Mouse (Mus musculus): ENCODE results near the gene Frmd8. TPM values are rescaled to one million over a fixed set of nuclear protein-coding genes. Genes with fewer than 3 reads are reported as not detected.

The Frmd8 gene
- total and polyA plus RNA-seq, 3 experiments, result 22.8 to 34.4 TPM; not detected in 1

- Histone ChIP-seq H3K36me3 (ENCODE audit: control insufficient read depth in 1 of 2, insufficient read depth in 2 of 2, low read length in 2 of 2) (peaks cover 0 to 12% of the 10 kb centered on the region in 2 experiments; a peak in 2 of 4 replicates), H3K9ac (ENCODE audit: control insufficient read depth, low read depth, low read length, poor library complexity, severe bottlenecking) (peak overlapping the region; percentile 91), H3K27ac (ENCODE audit: control insufficient read depth, low read depth, low read length) (peak overlapping the region; percentile 92), H3K79me2 (ENCODE audit: control insufficient read depth, insufficient read depth, low read length, poor library complexity) (peaks cover 35% of the 10 kb centered on the region), H3K4me3 (ENCODE audit: control insufficient read depth in 1 of 2, insufficient read depth in 1 of 2, low read depth in 2 of 2, low read length in 2 of 2) (peak overlapping the region; percentile 39 to 64), H3K4me1 (ENCODE audit: control insufficient read depth in 1 of 2, insufficient read depth in 2 of 2, low read length in 2 of 2) (peaks cover 0 to 28% of the 10 kb centered on the region in 2 experiments; a peak in 3 of 4 replicates), H3K27me3 (ENCODE audit: control insufficient read depth in 1 of 2, insufficient read depth in 2 of 2, low read length in 2 of 2) (no peaks in the 10 kb centered on the region), H3K9me3 (replicated peaks; ENCODE audit: insufficient read depth, low read length) (no peaks in the 10 kb centered on the region)
- TF ChIP-seq ZNF384 (IDR thresholded peaks at IDR 0.05; ENCODE audit: low read depth, low read length) (no peak), MYC (IDR thresholded peaks at IDR 0.05; ENCODE audit: low read depth, low read length) (0 out of 2 replicates have a peak, but pooled peaks have one; percentile 37), USF1 (IDR thresholded peaks at IDR 0.05; ENCODE audit: low read depth, low read length) (no peak), TBP (IDR thresholded peaks at IDR 0.05; ENCODE audit: low read depth, low read length) (no peak), CTCF (IDR thresholded peaks at IDR 0.05 in 2 of 3, conservative IDR thresholded peaks at IDR 0.05 in 1 of 3; ENCODE audit: control insufficient read depth in 1 of 3, insufficient read depth in 1 of 3, low read depth in 2 of 3, low read length in 3 of 3, poor library complexity in 1 of 3, severe bottlenecking in 1 of 3) (no peak), MXI1 (IDR thresholded peaks at IDR 0.05; ENCODE audit: low read depth, low read length) (0 out of 2 replicates have a peak, but pooled peaks have one; percentile 19), GATA1 (IDR thresholded peaks at IDR 0.05; ENCODE audit: low read depth, low read length) (no peak), CHD1 (IDR thresholded peaks at IDR 0.05; ENCODE audit: low read depth, low read length) (peak; percentile 98; the same call in 1 of the 2 replicates), MAFK (IDR thresholded peaks at IDR 0.05; ENCODE audit: borderline replicate concordance, low read depth, low read length) (no peak), EP300 (IDR thresholded peaks at IDR 0.05; ENCODE audit: low read depth in 1 of 2, low read length in 2 of 2) (peak in 1 of 2 experiments; percentile 35; a peak in 2 of 4 replicates), NRF1 (IDR thresholded peaks at IDR 0.05; ENCODE audit: insufficient read depth, low read depth, low read length, poor library complexity, severe bottlenecking) (no peak), NELFE (IDR thresholded peaks at IDR 0.05; ENCODE audit: low read depth, low read length) (0 out of 2 replicates have a peak, but pooled peaks have one; percentile 37), E2F4 (IDR thresholded peaks at IDR 0.05; ENCODE audit: borderline replicate concordance, low read depth, low read length) (no peak), TCF12 (IDR thresholded peaks at IDR 0.05; ENCODE audit: low read depth, low read length) (0 out of 2 replicates have a peak, but pooled peaks have one; percentile 12), RCOR1 (IDR thresholded peaks at IDR 0.05; ENCODE audit: low read depth, low read length) (no peak), POLR2AphosphoS2 (IDR thresholded peaks at IDR 0.05; ENCODE audit: low read length) (peak; percentile 12; the same call in 1 of the 2 replicates), POLR2AphosphoS5 (IDR thresholded peaks at IDR 0.05; ENCODE audit: borderline replicate concordance, low read depth, low read length) (no peak)
- peak; percentile 65 for DNase-seq (ENCODE audit: low read depth, low spot score)
These were observed 70.6 kb downstream of the Frmd8 start for GRCm38 (mm10) chr19:5804371-5804899.

- H3K9me3 ChIP-seq (replicated peaks; ENCODE audit: insufficient read depth, low read length), result no peaks in the 10 kb centered on the region
- H3K9ac ChIP-seq (ENCODE audit: control insufficient read depth, low read depth, low read length, poor library complexity, severe bottlenecking), result peak overlapping the region; percentile 91
- peak overlapping the region; percentile 92 for H3K27ac ChIP-seq (ENCODE audit: control insufficient read depth, low read depth, low read length)
- DNase-seq (ENCODE audit: low read depth, low spot score), result no peak
- H3K4me3 ChIP-seq (ENCODE audit: control insufficient read depth in 1 of 2, insufficient read depth in 1 of 2, low read depth in 2 of 2, low read length in 2 of 2), result peak overlapping the region; percentile 39 to 64
- H3K79me2 ChIP-seq (ENCODE audit: control insufficient read depth, insufficient read depth, low read length, poor library complexity), result peaks cover 38% of the 10 kb centered on the region
- TF ChIP-seq MXI1 (IDR thresholded peaks at IDR 0.05; ENCODE audit: low read depth, low read length) (peak; percentile 61; the same call in 1 of the 2 replicates), MAZ (IDR thresholded peaks at IDR 0.05; ENCODE audit: low read depth, low read length) (peak; percentile 61; the same call in 1 of the 2 replicates), HCFC1 (IDR thresholded peaks at IDR 0.05; ENCODE audit: low read depth, low read length) (no peak), ZMIZ1 (IDR thresholded peaks at IDR 0.05; ENCODE audit: low read depth, low read length) (peak; percentile 65; the same call in 1 of the 2 replicates), MYC (IDR thresholded peaks at IDR 0.05; ENCODE audit: low read depth, low read length) (0 out of 2 replicates have a peak, but pooled peaks have one; percentile 8), GATA1 (IDR thresholded peaks at IDR 0.05; ENCODE audit: low read depth, low read length) (no peak)
- peaks cover 0 to 12% of the 10 kb centered on the region in 2 experiments; a peak in 2 of 4 replicates for H3K36me3 ChIP-seq (ENCODE audit: control insufficient read depth in 1 of 2, insufficient read depth in 2 of 2, low read length in 2 of 2)
- peaks cover 0 to 28% of the 10 kb centered on the region in 2 experiments; a peak in 3 of 4 replicates for H3K4me1 ChIP-seq (ENCODE audit: control insufficient read depth in 1 of 2, insufficient read depth in 2 of 2, low read length in 2 of 2)
- no peaks in the 10 kb centered on the region for H3K27me3 ChIP-seq (ENCODE audit: control insufficient read depth in 1 of 2, insufficient read depth in 2 of 2, low read length in 2 of 2)
These were observed 71.2 kb downstream of the Frmd8 start for GRCm38 (mm10) chr19:5803881-5804279.
